Mouse (Mus musculus): Measurements from ENCODE around the gene Itga1. TPM values are rescaled to one million over a fixed set of nuclear protein-coding genes. Genes with fewer than 3 reads are reported as not detected.

Itga1 gene
- total RNA-seq, 2 experiments from 2014 or later: 29.8 to 39.3 TPM

GRCm38 (mm10) chr13:115050660-115051559 lies 50.9 kb downstream of the Itga1 start:
- no peak for DNase-seq

- DNase-seq: no peak
Measured at GRCm38 (mm10) chr13:115042652-115043051, 59.1 kb downstream of the Itga1 start.

GRCm38 (mm10) chr13:115037304-115037703 lies 64.5 kb downstream of the Itga1 start:
- DNase-seq: no peak

GRCm38 (mm10) chr13:115035387-115035786 lies 66.4 kb downstream of the Itga1 start:
- DNase-seq: no peak

GRCm38 (mm10) chr13:115033135-115033534 lies 68.6 kb downstream of the Itga1 start:
- DNase-seq: no peak

- no peak for DNase-seq
Measured at GRCm38 (mm10) chr13:115031177-115032000, 70.4 kb downstream of the Itga1 start.

- no peak for DNase-seq
Measured at GRCm38 (mm10) chr13:115025394-115025793, 76.4 kb downstream of the Itga1 start.

- DNase-seq: no peak
Measured at GRCm38 (mm10) chr13:115022117-115022787, 79.5 kb downstream of the Itga1 start.

- no peak for DNase-seq
Measured at GRCm38 (mm10) chr13:115021411-115021810, 80.4 kb downstream of the Itga1 start.

GRCm38 (mm10) chr13:115020727-115021126 lies 81.0 kb downstream of the Itga1 start:
- no peak for DNase-seq

- DNase-seq: no peak
Measured at GRCm38 (mm10) chr13:115017545-115017944, 84.2 kb downstream of the Itga1 start.

- no peak for DNase-seq
Measured at GRCm38 (mm10) chr13:115011547-115011946, 90.2 kb downstream of the Itga1 start.

GRCm38 (mm10) chr13:115006213-115006835 lies 95.4 kb downstream of the Itga1 start:
- no peak for DNase-seq

GRCm38 (mm10) chr13:115005342-115005741 lies 96.4 kb downstream of the Itga1 start:
- no peak for DNase-seq

- no peak for DNase-seq
Measured at GRCm38 (mm10) chr13:115003444-115004053, 98.2 kb downstream of the Itga1 start.

- DNase-seq: no peak
Measured at GRCm38 (mm10) chr13:115002837-115003236, 98.9 kb downstream of the Itga1 start.

- DNase-seq: no peak
Measured at GRCm38 (mm10) chr13:115002155-115002554, 99.6 kb downstream of the Itga1 start.

- DNase-seq: no peak
Measured at GRCm38 (mm10) chr13:114999582-114999981, 102.2 kb downstream of the Itga1 start.

GRCm38 (mm10) chr13:114998100-114998499 lies 103.7 kb downstream of the Itga1 start:
- no peak for DNase-seq

GRCm38 (mm10) chr13:114992260-114993014 lies 109.3 kb downstream of the Itga1 start:
- DNase-seq: no peak

- DNase-seq: no peak
Measured at GRCm38 (mm10) chr13:114987668-114988067, 114.1 kb downstream of the Itga1 start.

Data from gastrocnemius, postnatal 10 days (tissue).